Mouse (Mus musculus): Measurements from ENCODE around the gene Lrrc75a. TPM values are rescaled to one million over a fixed set of nuclear protein-coding genes. Genes with fewer than 3 reads are reported as not detected.

Gene Lrrc75a
- total and polyA plus RNA-seq, 3 experiments: 17.5 to 73.5 (median 40.5) TPM

- DNase-seq: no peak
Measured at GRCm38 (mm10) chr11:62557205-62557604, 91.1 kb downstream of the Lrrc75a start.

GRCm38 (mm10) chr11:62555896-62556412, 92.4 kb downstream of the Lrrc75a start:
- DNase-seq: peak; percentile 61

GRCm38 (mm10) chr11:62554934-62555517, 93.3 kb downstream of the Lrrc75a start:
- no peak for DNase-seq

Other genes starting within 250 kb of the Lrrc75a start
- gene Pigl, start 190.1 kb downstream of the Lrrc75a start, total RNA-seq (2021): 1 to 10 TPM; 9.5 to 10.0 TPM
- gene Pigl, start 190.1 kb downstream of the Lrrc75a start, polyA plus RNA-seq (2012; rRNA removed): 6.0 and 6.8 TPM in 2 replicates
- gene Ncor1, start 190.0 kb downstream of the Lrrc75a start, total RNA-seq (2021): 100 to 1,000 TPM; 167 to 268 TPM
- 53.4 and 59.5 TPM in 2 replicates for gene Ncor1, start 190.0 kb downstream of the Lrrc75a start, polyA plus RNA-seq (2012; rRNA removed)
- gene Cenpv, start 109.3 kb downstream of the Lrrc75a start, total RNA-seq (2021): 10 to 100 TPM; 44.1 to 45.8 TPM
- gene Cenpv, start 109.3 kb downstream of the Lrrc75a start, polyA plus RNA-seq (2012; rRNA removed): 46.8 and 58.2 TPM in 2 replicates
- gene Ubb, start 97.4 kb downstream of the Lrrc75a start, total RNA-seq (2021): 1,000 to 10,000 TPM; 1,385 to 1,758 TPM
- 1,114 and 1,206 TPM in 2 replicates for gene Ubb, start 97.4 kb downstream of the Lrrc75a start, polyA plus RNA-seq (2012; rRNA removed)
- 1 to 10 TPM; 2.7 to 4.2 TPM for gene Trpv2, start 74.0 kb downstream of the Lrrc75a start, total RNA-seq (2021)
- 2.7 and 3.9 TPM in 2 replicates for gene Trpv2, start 74.0 kb downstream of the Lrrc75a start, polyA plus RNA-seq (2012; rRNA removed)
- gene Mmgt2, start 141 bp upstream of the Lrrc75a start, total RNA-seq (2021): 10 to 100 TPM; 34.5 to 47.3 TPM
- 87.2 and 88.1 TPM in 2 replicates for gene Mmgt2, start 141 bp upstream of the Lrrc75a start, polyA plus RNA-seq (2012; rRNA removed)
- gene Zfp287, start 83.4 kb upstream of the Lrrc75a start, total RNA-seq (2021): 1 to 10 TPM; 2.9 to 5.0 TPM
- gene Zfp287, start 83.4 kb upstream of the Lrrc75a start, polyA plus RNA-seq (2012; rRNA removed): 0.89 and 1.3 TPM in 2 replicates
- not detected for gene Gm10428, start 104.6 kb upstream of the Lrrc75a start, total RNA-seq (2021)
- gene Gm10428, start 104.6 kb upstream of the Lrrc75a start, polyA plus RNA-seq (2012; rRNA removed): not detected in 2 replicates
- 1 to 10 TPM; 1.5 to 3.5 TPM for gene Zfp286, start 140.9 kb upstream of the Lrrc75a start, total RNA-seq (2021)
- 0.21 TPM in 1 of 2 replicates, not detected in the other for gene Zfp286, start 140.9 kb upstream of the Lrrc75a start, polyA plus RNA-seq (2012; rRNA removed)
- 1 to 10 TPM; 5.7 to 9.6 TPM for gene Trim16, start 171.7 kb upstream of the Lrrc75a start, total RNA-seq (2021)
- 1.7 and 2.2 TPM in 2 replicates for gene Trim16, start 171.7 kb upstream of the Lrrc75a start, polyA plus RNA-seq (2012; rRNA removed)
- under 1 TPM; 0.89 to 0.97 TPM for gene Fbxw10, start 198.5 kb upstream of the Lrrc75a start, total RNA-seq (2021)
- 0.41 TPM in 1 of 2 replicates, not detected in the other for gene Fbxw10, start 198.5 kb upstream of the Lrrc75a start, polyA plus RNA-seq (2012; rRNA removed)
- gene Tvp23b, start 230.9 kb upstream of the Lrrc75a start, total RNA-seq (2021): 10 to 100 TPM; 31.7 to 54.6 TPM
- gene Tvp23b, start 230.9 kb upstream of the Lrrc75a start, polyA plus RNA-seq (2012; rRNA removed): 3.6 and 4.6 TPM in 2 replicates

Measured in adrenal gland, adult 2 months (tissue).